Mouse (Mus musculus) C2C12 (cell line): ENCODE measurements around the gene Vat1. TPM values are rescaled to one million over a fixed set of nuclear protein-coding genes. Genes with fewer than 3 reads are reported as not detected.

Experiments
- H3K27me3 ChIP-seq: one replicate; pipeline ENCODE4 v1.6.1; 2011; ENCODE audit not compliant: control insufficient read depth, insufficient read depth, insufficient read length
- H3K36me3 ChIP-seq: one replicate; pipeline ENCODE4 v1.6.1; 2011; ENCODE audit not compliant: control insufficient read depth, insufficient read depth
- H3K4me3 ChIP-seq: one replicate; pipeline ENCODE4 v1.5.1; 2011; ENCODE audit warnings: mild to moderate bottlenecking, control low read depth; ENCODE audit not compliant: poor library complexity, insufficient read depth, severe bottlenecking
- H3K79me2 ChIP-seq: one replicate; pipeline ENCODE4 v1.6.1; 2011; ENCODE audit not compliant: control insufficient read depth, insufficient read depth
- H3K79me3 ChIP-seq: one replicate; pipeline ENCODE4 v1.6.1; 2011; ENCODE audit warnings: low read depth, control low read depth
- H3ac ChIP-seq: one replicate; pipeline ENCODE3; 2011; ENCODE audit warnings: low read depth; ENCODE audit not compliant: control insufficient read depth, insufficient read length
- CEBPB ChIP-seq: IDR thresholded peaks from one replicate; pipeline ENCODE4 v1.6.1; 2011; ENCODE audit warnings: low read depth, mild to moderate bottlenecking, control low read depth, moderate library complexity
- CTCF ChIP-seq: IDR thresholded peaks from one replicate; pipeline ENCODE4 v1.5.1; 2011; ENCODE audit not compliant: control insufficient read depth, insufficient read depth, insufficient read length
- FOSL1 ChIP-seq: IDR thresholded peaks from one replicate; pipeline ENCODE4 v1.8.0; 2011; ENCODE audit warnings: mild to moderate bottlenecking, low read length; ENCODE audit not compliant: poor library complexity, insufficient read depth, severe bottlenecking
- MAX ChIP-seq: IDR thresholded peaks from one replicate; pipeline ENCODE4 v1.6.1; 2011; ENCODE audit warnings: mild to moderate bottlenecking, control low read depth
- MYOD1 ChIP-seq: IDR thresholded peaks from one replicate; pipeline ENCODE4 v1.6.1; 2011; ENCODE audit warnings: low read depth; ENCODE audit not compliant: control insufficient read depth, insufficient read length
- MYOG ChIP-seq: IDR thresholded peaks from one replicate; pipeline ENCODE4 v1.6.1; 2011; ENCODE audit not compliant: control insufficient read depth, insufficient read length; ENCODE audit errors: extremely low read depth
- USF1 ChIP-seq: IDR thresholded peaks from one replicate; pipeline ENCODE4 v1.6.1; 2011; ENCODE audit warnings: low read depth, mild to moderate bottlenecking, control low read depth, moderate library complexity
- long read RNA-seq, 2 experiments: library from polyadenylated mRNA; unstranded; transcript quantifications; one replicate each; pipeline ENCODE4 v2.0.0; 2019 to 2020
- polyA plus RNA-seq: library from polyadenylated mRNA; unstranded; fragments of >200 nt; fragmentation: generic; extraction: Trizol; gene quantifications from one replicate; pipeline ENCODE4 v1.2.1, GENCODE M21; 2012; ENCODE audit warnings: missing spikeins

Vat1 gene
- polyA plus RNA-seq = 306 TPM
- long read RNA-seq, experiment 1, transcript Vat1-201 (6 exons, 2,766 nt) = major isoform, 12 of 84 reads
- long read RNA-seq, experiment 1, partial matches to known transcripts = 2 of 84 reads
- long read RNA-seq, experiment 1, other reads (novel, unspliced or antisense) = 70 of 84 reads
- long read RNA-seq, experiment 2, transcript Vat1-201 (6 exons, 2,766 nt) = major isoform, 327 of 342 reads
- long read RNA-seq, experiment 2, partial matches to known transcripts = 5 of 342 reads
- long read RNA-seq, experiment 2, other reads (novel, unspliced or antisense) = 10 of 342 reads

GRCm38 (mm10) chr11:101465869-101466551 lies at the start of gene Vat1:
Gene Vat1, minus strand, starts transcription at chr11:101466230.
- no peak for TF ChIP-seq CEBPB
- TF ChIP-seq CTCF = no peak
- no peak for TF ChIP-seq MYOG
- TF ChIP-seq MAX = no peak
- no peak for TF ChIP-seq USF1
- TF ChIP-seq MYOD1 = no peak
- TF ChIP-seq FOSL1 = no peak
- Histone ChIP-seq H3K4me3 (peak within 1 kb of the TSS; percentile 84), H3K27me3 (no peaks in the 10 kb centered on the region), H3ac (peak within 1 kb of the TSS; percentile 88), H3K79me3 (peaks cover 6% of the 10 kb centered on the region), H3K79me2 (peaks cover 32% of the 10 kb centered on the region), H3K36me3 (peaks cover 18% of the 10 kb centered on the region)

GRCm38 (mm10) chr11:101507090-101507489 lies 41.1 kb upstream of the Vat1 start:
- TF ChIP-seq MAX (no peak), USF1 (no peak), CEBPB (no peak), MYOG (no peak), CTCF (no peak), FOSL1 (no peak), MYOD1 (no peak)
- Histone ChIP-seq H3K36me3 (peaks cover 86% of the 10 kb centered on the region), H3K4me3 (no peak overlapping the region), H3K79me2 (no peaks in the 10 kb centered on the region), H3K79me3 (no peaks in the 10 kb centered on the region), H3ac (no peak overlapping the region), H3K27me3 (no peaks in the 10 kb centered on the region)

GRCm38 (mm10) chr11:101506269-101506780 lies 40.3 kb upstream of the Vat1 start:
- Histone ChIP-seq H3K27me3 (no peaks in the 10 kb centered on the region), H3K36me3 (peaks cover 82% of the 10 kb centered on the region), H3K79me3 (no peaks in the 10 kb centered on the region), H3ac (no peak overlapping the region), H3K79me2 (no peaks in the 10 kb centered on the region), H3K4me3 (no peak overlapping the region)
- TF ChIP-seq MAX (no peak), MYOD1 (no peak), USF1 (no peak)

GRCm38 (mm10) chr11:101486126-101486525 lies 20.1 kb upstream of the Vat1 start:
- TF ChIP-seq CTCF (no peak), CEBPB (no peak), MAX (no peak), MYOG (no peak), FOSL1 (no peak), MYOD1 (no peak), USF1 (no peak)
- Histone ChIP-seq H3K79me3 (no peaks in the 10 kb centered on the region), H3ac (no peak overlapping the region), H3K4me3 (no peak overlapping the region), H3K36me3 (peaks cover 42% of the 10 kb centered on the region), H3K27me3 (no peaks in the 10 kb centered on the region), H3K79me2 (no peaks in the 10 kb centered on the region)

- H3K27me3 ChIP-seq = no peaks in the 10 kb centered on the region
- H3ac ChIP-seq = no peak overlapping the region
- no peak overlapping the region for H3K4me3 ChIP-seq
- no peaks in the 10 kb centered on the region for H3K79me3 ChIP-seq
- H3K79me2 ChIP-seq = no peaks in the 10 kb centered on the region
- peaks cover 42% of the 10 kb centered on the region for H3K36me3 ChIP-seq
- TF ChIP-seq MYOD1 = no peak
- no peak for TF ChIP-seq FOSL1
- no peak for TF ChIP-seq USF1
- no peak for TF ChIP-seq CEBPB
- TF ChIP-seq MYOG = no peak
- no peak for TF ChIP-seq MAX
- no peak for TF ChIP-seq CTCF
These were observed 19.5 kb upstream of the Vat1 start for GRCm38 (mm10) chr11:101485509-101486028.

GRCm38 (mm10) chr11:101484814-101485213 lies 18.8 kb upstream of the Vat1 start:
- TF ChIP-seq CTCF (no peak), MYOG (no peak), MAX (no peak), FOSL1 (no peak), USF1 (no peak), CEBPB (no peak), MYOD1 (no peak)
- H3K79me3 ChIP-seq = no peaks in the 10 kb centered on the region
- H3K79me2 ChIP-seq = no peaks in the 10 kb centered on the region
- H3K27me3 ChIP-seq = no peaks in the 10 kb centered on the region
- H3K36me3 ChIP-seq = peaks cover 35% of the 10 kb centered on the region
- H3K4me3 ChIP-seq = no peak overlapping the region
- H3ac ChIP-seq = no peak overlapping the region
